Mouse (Mus musculus) forebrain, embryonic 16.5 days (tissue): ENCODE measurements around the gene Dpp8. TPM values are rescaled to one million over a fixed set of nuclear protein-coding genes. Genes with fewer than 3 reads are reported as not detected.
"Not testable (repeated sequence)": the region's sequence is repeated elsewhere in the genome, so short reads cannot be mapped to it uniquely, and the experiment has no call there.

Experiments used
- ATAC-seq: fragments of 200-750 bp; cut with Nextera tagmentation; 2 replicates; pipeline ENCODE4 v1.8.0; 2017; ENCODE audit warnings: mild to moderate bottlenecking, moderate library complexity
- H3K27ac ChIP-seq: fragments of 300-500 bp; sonication (generic); 2 replicates; pipeline ENCODE4 v1.5.1; 2014; ENCODE audit warnings: low read length, control low read depth
- H3K27me3 ChIP-seq: fragments of 300-500 bp; sonication (generic); replicated peaks from 2 replicates; pipeline ENCODE4 v1.6.1; 2014; ENCODE audit warnings: low read length; ENCODE audit not compliant: control insufficient read depth, insufficient read depth
- H3K36me3 ChIP-seq: fragments of 300-500 bp; sonication (generic); 2 replicates; pipeline ENCODE4 v1.6.1; 2014; ENCODE audit not compliant: control insufficient read depth, insufficient read depth
- H3K4me1 ChIP-seq: fragments of 300-500 bp; sonication (generic); replicated peaks from 2 replicates; pipeline ENCODE4 v1.6.1; 2014; ENCODE audit warnings: low read length; ENCODE audit not compliant: control insufficient read depth, insufficient read depth
- H3K4me2 ChIP-seq: fragments of 300-500 bp; sonication (generic); 2 replicates; pipeline ENCODE4 v1.6.1; 2014; ENCODE audit warnings: mild to moderate bottlenecking, low read length, control low read depth
- H3K4me3 ChIP-seq: fragments of 300-500 bp; sonication (generic); replicated peaks from 2 replicates; pipeline ENCODE4 v1.5.1; 2014; ENCODE audit warnings: mild to moderate bottlenecking, low read length, control low read depth
- H3K9ac ChIP-seq: fragments of 300-500 bp; sonication (generic); replicated peaks from 2 replicates; pipeline ENCODE4 v1.6.1; 2014; ENCODE audit warnings: low read depth, low read length, control low read depth
- H3K9me3 ChIP-seq: fragments of 300-500 bp; sonication (generic); 2 replicates; pipeline ENCODE4 v1.6.1; 2016; ENCODE audit warnings: low read length; ENCODE audit not compliant: control insufficient read depth
- WGBS: fragments of 180-500 bp; shearing (Covaris S2); extraction: QIAGEN DNeasy Blood & Tissue Kit; methylation state at CpG from one replicate; pipeline ENCODE4 v1.1.7; 2014; 5-methylcytosine and 5-hydroxymethylcytosine counted together
- polyA plus RNA-seq: library from polyadenylated mRNA; unstranded; fragments of >200 nt; fragmentation: Nextera tagmentation; extraction: Ambion mirVana; gene quantifications from 2 replicates; pipeline ENCODE4 v1.2.1, GENCODE M21; 2015

Dpp8 gene
- polyA plus RNA-seq, 1 experiment from 2014 or later: 46.4 TPM

DNA sequence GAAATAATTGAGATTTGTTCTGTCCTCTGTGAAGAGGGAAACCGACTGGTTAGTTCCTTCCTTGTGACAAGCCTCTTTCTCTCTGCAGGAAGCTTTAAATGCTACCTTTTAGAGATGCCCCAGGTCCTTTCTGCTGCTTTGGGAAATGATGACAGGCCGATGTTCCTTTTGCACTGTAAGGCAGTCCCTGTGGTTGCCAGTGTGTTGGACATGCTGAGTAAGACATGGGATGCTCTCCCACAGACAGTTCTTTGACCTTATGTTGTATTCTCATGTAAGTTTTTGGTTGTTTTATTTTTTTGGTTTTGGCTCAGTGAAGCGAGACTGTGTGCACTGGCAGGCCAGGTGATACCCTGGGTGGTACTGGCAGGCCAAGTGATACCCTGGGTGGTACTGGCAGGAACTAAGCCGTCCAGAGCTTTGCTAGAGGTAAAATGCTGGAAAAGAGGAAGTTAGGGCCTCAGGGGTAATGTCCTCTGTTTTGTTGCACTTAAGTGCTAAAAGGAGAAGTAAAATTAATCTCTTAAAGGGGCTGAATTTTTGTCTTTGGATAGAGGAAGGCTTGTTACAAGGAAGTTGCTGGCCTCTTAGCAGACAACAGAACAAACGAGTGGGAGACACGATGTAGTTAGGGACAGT is 42.8 kb downstream of the Dpp8 start:
- H3K36me3 ChIP-seq: peaks cover 14% of the 10 kb centered on the region
- ATAC-seq: no peak
- WGBS: 88% methylated on average over 6 of the region's 6 CpGs

DNA sequence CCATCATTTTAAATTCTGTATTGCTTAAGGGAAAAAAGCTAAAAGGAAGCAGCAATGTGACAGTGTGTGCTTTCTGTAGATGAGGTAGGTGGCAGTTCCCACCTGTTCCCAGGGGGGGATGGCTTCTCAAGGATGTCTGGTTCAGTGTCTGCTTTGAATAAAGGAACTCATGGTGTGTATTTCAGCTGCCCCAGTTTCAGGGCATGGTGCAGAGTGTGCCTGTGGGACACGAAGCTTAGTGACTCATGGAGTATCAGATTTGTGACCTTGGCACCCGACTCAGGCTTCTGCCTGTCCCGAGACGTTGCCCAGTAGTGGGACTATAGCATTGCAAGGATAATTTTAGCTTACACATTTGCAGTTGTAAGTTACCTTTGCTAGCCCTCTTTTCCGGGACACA is 45.3 kb downstream of the Dpp8 start:
- 93% methylated on average over 5 of the region's 5 CpGs for WGBS
- Histone ChIP-seq H3K27ac (no peak overlapping the region), H3K27me3 (no peaks in the 10 kb centered on the region), H3K9ac (no peak overlapping the region), H3K4me3 (no peak overlapping the region), H3K4me2 (no peak overlapping the region), H3K4me1 (no peaks in the 10 kb centered on the region), H3K36me3 (peaks cover 17% of the 10 kb centered on the region; the same call in 1 of the 2 replicates), H3K9me3 (no peaks in the 10 kb centered on the region)
- no peak for ATAC-seq

More for the DNA sequence above, 42.8 kb downstream of the Dpp8 start:
- Histone ChIP-seq H3K27me3 (no peaks in the 10 kb centered on the region), H3K9ac (no peak overlapping the region), H3K4me1 (no peaks in the 10 kb centered on the region), H3K4me2 (no peak overlapping the region), H3K27ac (no peak overlapping the region), H3K9me3 (no peaks in the 10 kb centered on the region), H3K4me3 (no peak overlapping the region)

DNA sequence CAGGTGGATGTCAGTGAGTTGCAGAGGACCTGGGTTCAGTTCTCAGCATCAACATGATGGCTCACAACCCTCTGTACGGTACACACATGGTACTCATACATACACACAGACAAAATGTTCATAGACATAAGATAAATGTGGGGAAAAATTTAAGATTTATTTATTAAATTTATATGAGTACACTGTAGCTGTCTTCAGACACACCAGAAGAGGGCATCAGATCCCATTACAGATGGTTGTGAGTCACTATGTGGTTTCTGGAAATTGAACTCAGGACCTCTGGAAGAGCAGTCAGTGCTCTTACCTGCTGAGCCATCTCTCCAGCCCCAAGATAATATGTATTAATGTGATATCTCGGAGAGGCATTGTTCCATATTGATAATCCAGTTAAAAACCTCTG is 47.9 kb downstream of the Dpp8 start:
- not testable (repeated sequence) for ATAC-seq, H3K9ac ChIP-seq, H3K9me3 ChIP-seq, H3K27ac ChIP-seq, H3K4me3 ChIP-seq, H3K4me1 ChIP-seq, H3K27me3 ChIP-seq, H3K4me2 ChIP-seq
- H3K36me3 ChIP-seq: peaks cover 21% of the 10 kb centered on the region; the same call in 1 of the 2 replicates
- WGBS: 88% methylated on average over 2 of the region's 2 CpGs

DNA sequence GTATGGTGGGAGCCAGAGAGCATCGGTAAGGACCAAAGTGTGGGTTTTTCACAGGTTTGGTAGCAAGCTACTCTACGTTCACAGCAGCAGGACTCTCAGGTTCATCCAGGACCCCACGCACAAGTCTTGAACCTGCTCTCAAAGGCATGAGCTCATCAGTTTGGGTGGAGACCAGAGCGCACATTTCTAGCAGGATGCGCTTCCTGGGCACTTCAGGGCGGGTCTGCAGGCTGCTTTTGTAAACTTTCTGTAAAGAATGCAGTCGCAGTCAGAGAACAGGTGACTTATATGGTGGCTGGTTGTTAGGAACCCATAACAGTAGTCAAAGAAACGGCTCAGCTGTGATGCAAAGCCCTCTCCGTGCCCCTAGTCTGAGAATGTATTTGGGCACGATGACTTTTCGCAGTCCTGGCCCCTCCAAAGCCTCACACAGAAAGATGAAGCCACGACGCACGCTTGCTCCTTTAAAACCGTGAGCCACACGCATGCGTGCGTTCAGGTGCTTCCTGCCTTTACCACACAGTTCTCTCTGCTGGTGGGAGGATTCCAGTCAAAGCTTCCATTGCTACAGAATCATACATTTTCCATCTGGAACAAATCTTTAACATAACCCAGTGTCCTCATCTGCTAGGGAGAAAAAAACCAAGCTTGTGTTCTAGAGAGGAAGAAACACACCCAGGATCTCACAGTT is 51.0 kb downstream of the Dpp8 start:
- Histone ChIP-seq H3K36me3 (peaks cover 15% of the 10 kb centered on the region; the same call in 1 of the 2 replicates), H3K27ac (no peak overlapping the region), H3K9ac (no peak overlapping the region), H3K4me1 (no peaks in the 10 kb centered on the region), H3K9me3 (no peaks in the 10 kb centered on the region), H3K4me3 (no peak overlapping the region), H3K27me3 (no peaks in the 10 kb centered on the region), H3K4me2 (no peak overlapping the region)
- no peak for ATAC-seq
- 94% methylated on average over 18 of the region's 18 CpGs for WGBS

DNA sequence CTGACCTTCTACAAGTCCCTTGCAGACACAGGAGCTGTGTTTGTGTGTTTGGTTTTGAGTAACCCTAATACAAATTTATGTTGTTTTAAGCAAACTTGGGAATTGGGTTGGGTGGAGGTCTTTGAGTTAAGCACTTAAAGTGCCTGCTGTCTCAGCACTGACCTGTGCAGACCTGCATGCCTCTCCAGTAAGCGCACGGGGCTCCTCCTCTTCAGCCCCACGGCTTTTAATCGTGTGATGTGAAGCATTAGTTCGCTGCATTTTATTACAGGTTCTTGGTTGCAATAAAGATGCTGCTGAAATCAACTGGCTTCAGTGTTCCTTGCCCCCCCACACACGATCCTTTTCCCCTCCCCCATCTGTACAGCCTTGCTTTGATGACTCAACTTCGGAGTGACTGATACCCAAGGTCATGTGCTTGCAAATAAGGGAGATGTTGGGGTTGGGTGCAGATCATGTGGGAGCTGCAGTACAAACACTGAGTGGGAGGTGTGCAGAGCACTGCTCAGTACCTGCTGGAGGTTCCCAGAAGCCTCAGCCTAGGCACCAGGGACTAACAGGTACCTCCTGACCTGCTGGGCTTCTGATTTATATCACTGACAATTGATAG is 52.1 kb downstream of the Dpp8 start:
- 91% methylated on average over 7 of the region's 7 CpGs for WGBS
- Histone ChIP-seq H3K9ac (no peak overlapping the region), H3K4me1 (no peaks in the 10 kb centered on the region), H3K4me3 (no peak overlapping the region), H3K27me3 (no peaks in the 10 kb centered on the region), H3K27ac (no peak overlapping the region), H3K9me3 (no peaks in the 10 kb centered on the region), H3K4me2 (no peak overlapping the region), H3K36me3 (peaks cover 15% of the 10 kb centered on the region; the same call in 1 of the 2 replicates)
- ATAC-seq: no peak

DNA sequence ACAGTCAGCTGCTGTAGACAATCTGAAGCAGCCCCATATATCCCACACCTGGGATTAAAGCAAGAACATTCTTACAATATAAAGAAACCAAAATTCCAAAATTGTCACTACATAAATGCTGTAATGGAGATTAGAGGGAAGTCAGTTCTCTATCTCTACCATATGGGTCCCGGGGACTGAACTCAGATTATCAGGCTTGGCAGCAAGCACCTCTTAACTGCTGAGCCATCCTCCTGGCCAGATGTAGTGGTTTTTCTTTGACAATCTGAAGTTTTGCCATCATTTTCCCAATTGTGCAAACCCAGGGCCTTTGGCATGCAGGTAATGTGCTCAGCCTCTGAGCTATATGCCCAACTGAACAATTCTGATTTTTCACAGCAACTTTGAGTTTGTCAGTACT is 53.1 kb downstream of the Dpp8 start:
- no peak overlapping the region for H3K4me3 ChIP-seq
- H3K4me1 ChIP-seq: no peaks in the 10 kb centered on the region
- 91% methylated on average over 1 of the region's 1 CpGs for WGBS
- H3K4me2 ChIP-seq: no peak overlapping the region
- no peak overlapping the region for H3K27ac ChIP-seq
- H3K9me3 ChIP-seq: no peaks in the 10 kb centered on the region
- H3K36me3 ChIP-seq: peaks cover 11% of the 10 kb centered on the region; the same call in 1 of the 2 replicates
- no peaks in the 10 kb centered on the region for H3K27me3 ChIP-seq
- no peak overlapping the region for H3K9ac ChIP-seq
- ATAC-seq: no peak

DNA sequence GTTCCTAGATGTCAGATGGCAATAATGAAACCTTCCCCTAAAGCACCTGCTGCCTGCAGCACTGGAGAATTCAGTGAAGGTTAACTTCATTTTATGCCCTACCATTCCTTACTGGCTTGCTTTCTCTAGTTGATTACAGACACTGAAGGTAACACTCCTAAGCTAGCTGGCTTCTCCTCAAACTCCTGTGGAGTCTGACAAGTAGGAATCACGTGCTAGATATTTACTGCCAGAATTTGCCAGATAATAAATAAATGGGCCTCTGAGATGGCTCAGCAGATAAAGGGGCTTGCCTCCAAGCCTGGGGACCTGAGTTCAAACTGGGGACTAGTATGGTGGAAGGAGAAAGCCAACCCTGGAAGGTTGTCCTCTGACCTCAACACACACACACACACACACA is 54.6 kb downstream of the Dpp8 start:
- Histone ChIP-seq H3K9me3 (no peaks in the 10 kb centered on the region), H3K4me3 (no peak overlapping the region), H3K4me1 (no peaks in the 10 kb centered on the region), H3K27ac (no peak overlapping the region), H3K27me3 (no peaks in the 10 kb centered on the region), H3K4me2 (no peak overlapping the region), H3K36me3 (peaks cover 4% of the 10 kb centered on the region; the same call in 1 of the 2 replicates), H3K9ac (no peak overlapping the region)
- 56% methylated on average over 1 of the region's 1 CpGs for WGBS
- no peak for ATAC-seq

DNA sequence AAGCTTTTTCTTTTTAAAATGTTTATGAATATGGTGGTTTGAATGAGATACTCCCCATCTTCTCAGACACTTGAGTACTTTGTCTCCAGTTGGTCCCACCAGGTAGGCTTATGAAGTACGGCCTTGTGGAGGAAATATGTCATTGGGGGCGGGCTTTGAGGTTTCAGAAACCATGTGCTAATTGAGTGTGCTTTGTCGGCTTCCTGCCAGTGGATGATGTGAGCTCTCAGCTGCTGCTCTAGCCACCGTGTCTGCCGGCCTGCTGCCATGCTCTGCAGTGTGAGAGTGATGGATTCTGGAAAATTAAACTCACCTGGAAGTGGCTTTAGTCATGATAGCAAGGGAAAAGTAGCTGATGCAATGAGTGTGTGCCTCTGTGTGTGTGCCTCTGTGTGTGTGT is 55.3 kb downstream of the Dpp8 start:
- H3K27me3 ChIP-seq: no peaks in the 10 kb centered on the region
- no peaks in the 10 kb centered on the region for H3K9me3 ChIP-seq
- no peak for ATAC-seq
- H3K4me2 ChIP-seq: no peak overlapping the region
- peaks cover 4% of the 10 kb centered on the region; the same call in 1 of the 2 replicates for H3K36me3 ChIP-seq
- WGBS: 30% methylated on average over 5 of the region's 5 CpGs
- no peak overlapping the region for H3K9ac ChIP-seq
- no peak overlapping the region for H3K4me3 ChIP-seq
- H3K27ac ChIP-seq: no peak overlapping the region
- H3K4me1 ChIP-seq: no peaks in the 10 kb centered on the region

DNA sequence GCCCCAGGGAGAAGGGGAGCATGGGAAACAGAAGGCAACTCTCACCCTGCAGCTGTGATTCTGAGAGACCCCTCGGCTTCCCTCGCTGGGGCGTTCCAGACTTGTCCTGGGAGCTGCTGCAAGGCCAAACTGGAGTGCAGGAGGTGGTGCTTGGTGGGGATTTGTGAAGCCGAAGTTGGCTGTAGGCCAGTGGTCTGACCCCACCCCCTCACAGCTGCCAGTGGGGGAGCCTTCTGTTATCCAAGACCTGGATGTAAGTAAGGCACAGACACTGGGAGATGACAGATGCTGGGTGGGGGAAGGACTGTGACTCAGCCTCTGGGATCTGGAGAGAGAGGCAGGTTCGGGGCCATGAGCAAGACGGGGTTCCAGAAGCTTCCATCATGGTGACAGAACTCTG is 62.0 kb downstream of the Dpp8 start:
- peak; percentile 52 for ATAC-seq
- no peak overlapping the region for H3K27ac ChIP-seq

More for the DNA sequence above, 62.0 kb downstream of the Dpp8 start:
- Histone ChIP-seq H3K4me1 (no peaks in the 10 kb centered on the region; the same call in 1 of the 2 replicates), H3K9me3 (no peaks in the 10 kb centered on the region), H3K27me3 (no peaks in the 10 kb centered on the region), H3K4me2 (no peak overlapping the region), H3K4me3 (no peak overlapping the region), H3K36me3 (no peaks in the 10 kb centered on the region), H3K9ac (no peak overlapping the region)
- WGBS: 25% methylated on average over 6 of the region's 6 CpGs
